Mouse (Mus musculus) spleen, postnatal 0 days (tissue): ENCODE data around the gene Sergef. TPM values are rescaled to one million over a fixed set of nuclear protein-coding genes. Genes with fewer than 3 reads are reported as not detected.

Experiments used
- polyA plus RNA-seq: library from polyadenylated mRNA; unstranded; fragments of >200 nt; fragmentation: Nextera tagmentation; extraction: Ambion mirVana; gene quantifications from 2 replicates; pipeline ENCODE4 v1.2.1, GENCODE M21; 2015

Sergef gene
- 6.3 and 9.4 TPM in 2 replicates for polyA plus RNA-seq

DNA sequence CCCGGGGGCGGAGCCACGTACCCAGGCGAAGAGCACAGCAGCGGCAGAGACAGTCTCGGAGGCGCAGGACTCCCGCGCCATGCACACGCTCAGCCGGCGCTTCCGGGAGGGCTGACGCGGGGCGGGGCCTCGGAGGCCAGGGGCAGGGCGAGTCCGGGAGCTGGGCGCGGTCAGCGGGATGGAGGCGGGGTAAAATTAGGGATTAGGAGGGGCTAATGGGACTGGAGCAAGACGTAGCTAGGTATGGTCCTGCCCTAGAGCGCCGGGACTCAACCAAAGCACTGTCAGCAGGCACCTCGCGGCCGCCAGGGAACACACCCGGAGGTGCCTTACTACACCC is at the start of gene Sergef:
Gene Sergef, minus strand, starts transcription at position 116 of the 340 bp plus-strand sequence.

DNA sequence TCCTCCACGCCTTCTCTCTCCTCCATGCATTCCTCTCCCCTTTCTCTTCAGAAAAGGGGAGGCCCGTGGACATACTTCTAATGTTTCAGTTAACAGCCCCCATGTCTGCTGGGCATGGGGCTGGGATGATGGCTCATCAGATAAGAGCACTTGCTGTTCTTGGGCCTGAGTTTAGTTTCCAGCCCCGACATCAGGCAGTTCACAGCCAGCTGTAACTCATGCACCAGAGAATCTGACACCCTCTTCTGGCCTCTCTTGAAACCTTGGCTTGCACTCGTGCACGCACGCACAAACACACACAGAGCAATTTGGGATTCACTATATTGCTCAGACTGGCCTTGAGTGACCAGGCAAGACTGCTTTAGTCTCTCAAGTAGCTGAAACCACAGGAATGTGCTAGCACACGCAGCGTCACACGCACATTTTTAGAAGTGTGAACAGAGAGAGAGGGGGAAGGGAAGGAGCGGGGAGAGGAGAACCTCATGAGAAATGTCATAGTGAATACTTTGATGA is 32.6 kb upstream of the Sergef start, which contains the start of gene Tph1:
Gene Tph1, minus strand, starts transcription at position 378 of the 513 bp plus-strand sequence.

DNA sequence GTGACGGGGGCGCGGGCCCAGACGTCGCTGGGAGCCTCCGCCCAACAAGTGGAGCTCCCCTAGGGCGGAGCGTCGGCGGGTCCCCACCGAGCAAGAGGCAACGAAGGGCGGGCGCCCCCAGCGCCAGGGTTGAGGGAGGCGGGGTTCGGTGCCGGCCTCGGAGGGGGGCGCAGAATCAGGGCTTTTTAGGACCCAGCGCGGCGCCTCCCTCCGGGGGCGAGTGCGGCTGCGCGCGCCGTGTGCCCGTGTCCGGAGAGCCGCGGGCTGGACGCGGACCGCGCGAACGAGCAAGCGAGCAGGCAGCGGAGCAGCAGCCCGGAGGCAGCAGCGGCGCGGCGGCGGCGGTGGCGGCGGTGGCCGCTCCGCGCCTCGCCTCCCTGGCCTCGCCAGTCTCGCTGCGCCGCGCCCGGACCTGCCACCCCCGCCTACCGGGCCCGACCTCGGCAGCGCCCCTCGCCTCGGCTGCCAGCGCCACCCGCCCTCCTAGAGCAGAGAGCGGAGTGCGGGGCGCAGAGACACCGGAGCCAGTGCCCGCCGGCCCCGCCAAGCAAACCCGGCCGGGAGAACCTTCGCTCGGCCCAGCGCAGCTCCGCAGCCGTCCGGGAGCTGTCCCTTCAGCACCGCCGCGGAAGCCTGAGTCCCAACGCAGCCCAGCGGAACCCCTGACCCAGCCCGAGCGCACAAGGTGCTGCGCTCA is 243.2 kb downstream of the Sergef start, which contains the start of gene Kcnc1:
Gene Kcnc1, plus strand, starts transcription at position 267 of the 697 bp plus-strand sequence.

Other genes starting within 250 kb of the Sergef start
- 0.08 TPM in 1 of 2 replicates, not detected in the other for gene Kcnc1, start 243.3 kb downstream of the Sergef start, polyA plus RNA-seq
- gene Tph1, start 32.7 kb upstream of the Sergef start, polyA plus RNA-seq: 2.8 and 7.1 TPM in 2 replicates
- 15.8 and 16.1 TPM in 2 replicates for gene Saal1, start 70.9 kb upstream of the Sergef start, polyA plus RNA-seq
- gene Saa3, start 75.9 kb upstream of the Sergef start, polyA plus RNA-seq: 0.75 and 1.3 TPM in 2 replicates
- not detected in 2 replicates for gene Saa4, start 92.8 kb upstream of the Sergef start, polyA plus RNA-seq
- gene Saa1, start 103.2 kb upstream of the Sergef start, polyA plus RNA-seq: not detected in 2 replicates
- gene Saa2, start 112.0 kb upstream of the Sergef start, polyA plus RNA-seq: not detected in 2 replicates
- gene Hps5, start 156.3 kb upstream of the Sergef start, polyA plus RNA-seq: 6.0 and 7.1 TPM in 2 replicates
- gene Gtf2h1, start 156.3 kb upstream of the Sergef start, polyA plus RNA-seq: 30.5 and 31.4 TPM in 2 replicates
- 663 and 670 TPM in 2 replicates for gene Ldha, start 201.7 kb upstream of the Sergef start, polyA plus RNA-seq
- 0.54 and 0.59 TPM in 2 replicates for gene Ldhc, start 221.4 kb upstream of the Sergef start, polyA plus RNA-seq